Mouse (Mus musculus) limb, embryonic 12.5 days (tissue): ENCODE results near the gene Coa4. TPM values are rescaled to one million over a fixed set of nuclear protein-coding genes. Genes with fewer than 3 reads are reported as not detected.
A peak's percentile ranks its signal among the peaks of the same experiment; 100 is the strongest.

Source experiments
- ATAC-seq: fragments of 200-750 bp; cut with Nextera tagmentation; 2 replicates; pipeline ENCODE4 v1.8.0; 2017; ENCODE audit warnings: low read depth, moderate TSS enrichment; ENCODE audit not compliant: insufficient number of reproducible peaks, insufficient read depth, low FRiP score, low TSS enrichment
- H3K27ac ChIP-seq: fragments of 300-500 bp; sonication (generic); 2 replicates; pipeline ENCODE4 v1.5.1; 2016; ENCODE audit warnings: mild to moderate bottlenecking, moderate library complexity
- H3K27me3 ChIP-seq: fragments of 300-500 bp; sonication (generic); 2 replicates; pipeline ENCODE4 v1.6.1; 2016; ENCODE audit warnings: mild to moderate bottlenecking, moderate library complexity
- H3K36me3 ChIP-seq: fragments of 300-500 bp; sonication (generic); 2 replicates; pipeline ENCODE4 v1.6.1; 2016; ENCODE audit warnings: mild to moderate bottlenecking, moderate library complexity
- H3K4me1 ChIP-seq: fragments of 300-500 bp; sonication (generic); replicated peaks from 2 replicates; pipeline ENCODE4 v1.6.1; 2016
- H3K4me2 ChIP-seq: fragments of 300-500 bp; sonication (generic); 2 replicates; pipeline ENCODE4 v1.6.1; 2016; ENCODE audit warnings: mild to moderate bottlenecking, moderate library complexity
- H3K4me3 ChIP-seq: fragments of 300-500 bp; sonication (generic); replicated peaks from 2 replicates; pipeline ENCODE4 v1.5.1; 2016; ENCODE audit warnings: mild to moderate bottlenecking
- H3K9ac ChIP-seq: fragments of 300-500 bp; sonication (generic); replicated peaks from 2 replicates; pipeline ENCODE4 v1.6.1; 2016; ENCODE audit warnings: mild to moderate bottlenecking, moderate library complexity
- H3K9me3 ChIP-seq: fragments of 300-500 bp; sonication (generic); 2 replicates; pipeline ENCODE4 v1.6.1; 2016; ENCODE audit warnings: mild to moderate bottlenecking, moderate library complexity
- WGBS: fragments of 180-500 bp; shearing (Covaris S2); methylation state at CpG from one replicate; pipeline ENCODE4 v1.1.7; 2016; 5-methylcytosine and 5-hydroxymethylcytosine counted together
- polyA plus RNA-seq: library from polyadenylated mRNA; unstranded; fragments of >200 nt; fragmentation: Nextera tagmentation; extraction: Ambion mirVana; gene quantifications from 2 replicates; pipeline ENCODE4 v1.2.1, GENCODE M21; 2016

Coa4 gene
- polyA plus RNA-seq, 1 experiment from 2014 or later, result 15.7 TPM

GRCm38 (mm10) chr7:100496371-100496770, 40.5 kb upstream of the Coa4 start:
- ATAC-seq, result no peak
- 73% methylated on average over 6 of the region's 6 CpGs for WGBS

GRCm38 (mm10) chr7:100496791-100497190, 40.1 kb upstream of the Coa4 start:
- 97% methylated on average over 9 of the region's 9 CpGs for WGBS

More at GRCm38 (mm10) chr7:100496371-100496770, 40.5 kb upstream of the Coa4 start:
- Histone ChIP-seq H3K36me3 (peaks cover 38% of the 10 kb centered on the region), H3K4me1 (peaks cover 51% of the 10 kb centered on the region), H3K4me3 (peak overlapping the region; percentile 54; the same call in 1 of the 2 replicates), H3K9ac (no peak overlapping the region), H3K27ac (peak overlapping the region; percentile 94), H3K4me2 (peak overlapping the region; percentile 94), H3K9me3 (no peaks in the 10 kb centered on the region), H3K27me3 (no peaks in the 10 kb centered on the region; the same call in 1 of the 2 replicates)

GRCm38 (mm10) chr7:100497402-100497801, 39.5 kb upstream of the Coa4 start:
- Histone ChIP-seq H3K27ac (no peak overlapping the region), H3K27me3 (no peaks in the 10 kb centered on the region; the same call in 1 of the 2 replicates), H3K4me2 (no peak overlapping the region), H3K4me1 (peaks cover 46% of the 10 kb centered on the region), H3K36me3 (peaks cover 38% of the 10 kb centered on the region), H3K9me3 (no peaks in the 10 kb centered on the region), H3K9ac (no peak overlapping the region), H3K4me3 (no peak overlapping the region)
- WGBS, result 79% methylated on average over 4 of the region's 4 CpGs
- ATAC-seq, result no peak

More at GRCm38 (mm10) chr7:100496791-100497190, 40.1 kb upstream of the Coa4 start:
- Histone ChIP-seq H3K9ac (no peak overlapping the region), H3K27me3 (no peaks in the 10 kb centered on the region; the same call in 1 of the 2 replicates), H3K27ac (peak overlapping the region; percentile 94; the same call in 1 of the 2 replicates), H3K4me2 (peak overlapping the region; percentile 94; the same call in 1 of the 2 replicates), H3K4me1 (peaks cover 51% of the 10 kb centered on the region), H3K9me3 (no peaks in the 10 kb centered on the region), H3K4me3 (no peak overlapping the region), H3K36me3 (peaks cover 38% of the 10 kb centered on the region)
- no peak for ATAC-seq

GRCm38 (mm10) chr7:100497982-100498381, 38.9 kb upstream of the Coa4 start:
- Histone ChIP-seq H3K4me2 (no peak overlapping the region), H3K9me3 (no peaks in the 10 kb centered on the region), H3K4me1 (peaks cover 40% of the 10 kb centered on the region), H3K9ac (no peak overlapping the region), H3K27ac (no peak overlapping the region), H3K27me3 (no peaks in the 10 kb centered on the region; the same call in 1 of the 2 replicates), H3K36me3 (peaks cover 38% of the 10 kb centered on the region), H3K4me3 (no peak overlapping the region)
- ATAC-seq, result no peak
- WGBS, result 91% methylated on average over 13 of the region's 13 CpGs

- Histone ChIP-seq H3K9me3 (no peaks in the 10 kb centered on the region), H3K27me3 (no peaks in the 10 kb centered on the region; the same call in 1 of the 2 replicates), H3K9ac (no peak overlapping the region), H3K4me1 (peaks cover 25% of the 10 kb centered on the region), H3K27ac (no peak overlapping the region), H3K4me2 (no peak overlapping the region), H3K4me3 (no peak overlapping the region), H3K36me3 (peaks cover 38% of the 10 kb centered on the region)
- ATAC-seq, result no peak
Measured at GRCm38 (mm10) chr7:100499465-100499864, 37.4 kb upstream of the Coa4 start.

- H3K27me3 ChIP-seq, result no peaks in the 10 kb centered on the region; the same call in 1 of the 2 replicates
- no peak overlapping the region for H3K9ac ChIP-seq
- H3K4me2 ChIP-seq, result no peak overlapping the region
- no peak overlapping the region for H3K27ac ChIP-seq
- no peaks in the 10 kb centered on the region for H3K9me3 ChIP-seq
- peaks cover 15% of the 10 kb centered on the region for H3K4me1 ChIP-seq
- H3K36me3 ChIP-seq, result peaks cover 38% of the 10 kb centered on the region
- WGBS, result 70% methylated on average over 16 of the region's 16 CpGs
- no peak for ATAC-seq
- H3K4me3 ChIP-seq, result no peak overlapping the region
Measured at GRCm38 (mm10) chr7:100500276-100500977, 36.4 kb upstream of the Coa4 start.

- Histone ChIP-seq H3K27me3 (no peaks in the 10 kb centered on the region; the same call in 1 of the 2 replicates), H3K9ac (no peak overlapping the region), H3K4me2 (no peak overlapping the region), H3K36me3 (peaks cover 38% of the 10 kb centered on the region), H3K9me3 (no peaks in the 10 kb centered on the region), H3K4me3 (no peak overlapping the region), H3K27ac (no peak overlapping the region), H3K4me1 (peaks cover 7% of the 10 kb centered on the region)
- WGBS, result 67% methylated on average over 6 of the region's 6 CpGs
- no peak for ATAC-seq
Measured at GRCm38 (mm10) chr7:100501027-100501843, 35.6 kb upstream of the Coa4 start.

- Histone ChIP-seq H3K27ac (no peak overlapping the region), H3K27me3 (no peaks in the 10 kb centered on the region; the same call in 1 of the 2 replicates), H3K36me3 (peaks cover 35% of the 10 kb centered on the region), H3K4me1 (peaks cover under 1% of the 10 kb centered on the region; the same call in 1 of the 2 replicates), H3K4me2 (no peak overlapping the region), H3K4me3 (no peak overlapping the region), H3K9me3 (no peaks in the 10 kb centered on the region), H3K9ac (no peak overlapping the region)
- WGBS, result 73% methylated on average over 2 of the region's 2 CpGs
- no peak for ATAC-seq
Measured at GRCm38 (mm10) chr7:100501844-100502373, 35.0 kb upstream of the Coa4 start.

- ATAC-seq, result no peak
- peaks cover 30% of the 10 kb centered on the region for H3K36me3 ChIP-seq
- no peak overlapping the region for H3K9ac ChIP-seq
- no peak overlapping the region for H3K4me3 ChIP-seq
- H3K4me1 ChIP-seq, result no peaks in the 10 kb centered on the region
- no peaks in the 10 kb centered on the region for H3K9me3 ChIP-seq
- 82% methylated on average over 7 of the region's 7 CpGs for WGBS
- H3K27ac ChIP-seq, result no peak overlapping the region
- H3K4me2 ChIP-seq, result no peak overlapping the region
- H3K27me3 ChIP-seq, result no peaks in the 10 kb centered on the region; the same call in 1 of the 2 replicates
Measured at GRCm38 (mm10) chr7:100502374-100502922, 34.4 kb upstream of the Coa4 start.

- no peak overlapping the region for H3K4me3 ChIP-seq
- H3K27me3 ChIP-seq, result no peaks in the 10 kb centered on the region; the same call in 1 of the 2 replicates
- H3K9me3 ChIP-seq, result no peaks in the 10 kb centered on the region
- peaks cover 5% of the 10 kb centered on the region; the same call in 1 of the 2 replicates for H3K4me1 ChIP-seq
- WGBS, result 84% methylated on average over 5 of the region's 5 CpGs
- H3K27ac ChIP-seq, result no peak overlapping the region
- H3K36me3 ChIP-seq, result peaks cover 23% of the 10 kb centered on the region
- H3K4me2 ChIP-seq, result no peak overlapping the region
- no peak for ATAC-seq
- no peak overlapping the region for H3K9ac ChIP-seq
Measured at GRCm38 (mm10) chr7:100503076-100503475, 33.8 kb upstream of the Coa4 start.
